In genomic region chr16:31274084-31274483, GRCm38 (mm10) we compare ENCODE assay signal across 7 mouse cellular contexts. TPM values are rescaled to one million over a fixed set of nuclear protein-coding genes. Genes with fewer than 3 reads are reported as not detected.
DNase-seq lines count a peak whose midpoint lies in the region; ATAC-seq and TF ChIP-seq lines count a peak whose summit lies in the region.

No protein-coding gene starts in this region.

- H3K9ac ChIP-seq in embryonic facial prominence, embryonic 14.5 days (ENCODE audit: low read depth, low read length) = peak overlapping the region; percentile 96
- peak overlapping the region; percentile 98 for H3K9ac ChIP-seq in limb, embryonic 13.5 days
- H3K9ac ChIP-seq in stomach, postnatal 0 days (ENCODE audit: low read length) = peak overlapping the region; percentile 96

- H3K9me3 ChIP-seq in megakaryocyte, embryonic 14.5 days = no peaks in the 10 kb centered on the region
- H3K9me3 ChIP-seq in embryonic facial prominence, embryonic 14.5 days (ENCODE audit: control insufficient read depth, low read length) = no peaks in the 10 kb centered on the region
- H3K9me3 ChIP-seq in limb, embryonic 13.5 days = no peaks in the 10 kb centered on the region
- no peaks in the 10 kb centered on the region for H3K9me3 ChIP-seq in stomach, postnatal 0 days (ENCODE audit: control insufficient read depth, low read length)

- peak; percentile 22 for DNase-seq in embryonic facial prominence, embryonic 14.5 days (ENCODE audit: low spot score)
- no peak for DNase-seq in stomach, postnatal 0 days (ENCODE audit: low spot score)
- no peak for DNase-seq in right cerebral cortex, postnatal 10 days (ENCODE audit: low spot score in 2 of 2)
- no peak for DNase-seq in lung, postnatal 14 days

- peak overlapping the region; percentile 92 for H3K4me3 ChIP-seq in megakaryocyte, embryonic 14.5 days (replicated peaks)
- H3K4me3 ChIP-seq in embryonic facial prominence, embryonic 14.5 days (ENCODE audit: low read depth, low read length) = peak overlapping the region; percentile 89
- H3K4me3 ChIP-seq in limb, embryonic 13.5 days = peak overlapping the region; percentile 92
- peak overlapping the region; percentile 87 for H3K4me3 ChIP-seq in stomach, postnatal 0 days (ENCODE audit: low read depth, low read length)

- peak overlapping the region; percentile 86; the same call in 1 of the 2 replicates for H3K27ac ChIP-seq in embryonic facial prominence, embryonic 14.5 days (replicated peaks; ENCODE audit: low read depth, low read length)
- no peak overlapping the region for H3K27ac ChIP-seq in limb, embryonic 13.5 days
- H3K27ac ChIP-seq in stomach, postnatal 0 days (replicated peaks) = no peak overlapping the region; the same call in 1 of the 2 replicates

- H3K36me3 ChIP-seq in megakaryocyte, embryonic 14.5 days (replicated peaks; ENCODE audit: low read length) = peaks cover 21% of the 10 kb centered on the region
- peaks cover 6% of the 10 kb centered on the region; the same call in 1 of the 2 replicates for H3K36me3 ChIP-seq in embryonic facial prominence, embryonic 14.5 days (ENCODE audit: control insufficient read depth, insufficient read depth, low read length)
- H3K36me3 ChIP-seq in limb, embryonic 13.5 days = peaks cover 7% of the 10 kb centered on the region
- H3K36me3 ChIP-seq in stomach, postnatal 0 days (ENCODE audit: control insufficient read depth, insufficient read depth, low read length) = no peaks in the 10 kb centered on the region

- TF ChIP-seq CTCF in stomach, postnatal 0 days (IDR thresholded peaks at IDR 0.05; ENCODE audit: low read depth) = no peak

- H3K4me1 ChIP-seq in megakaryocyte, embryonic 14.5 days = peaks cover 49% of the 10 kb centered on the region
- H3K4me1 ChIP-seq in embryonic facial prominence, embryonic 14.5 days (ENCODE audit: control insufficient read depth, insufficient read depth, low read length) = peaks cover 23% of the 10 kb centered on the region
- peaks cover 32% of the 10 kb centered on the region for H3K4me1 ChIP-seq in limb, embryonic 13.5 days
- no peaks in the 10 kb centered on the region for H3K4me1 ChIP-seq in stomach, postnatal 0 days (replicated peaks; ENCODE audit: control insufficient read depth, insufficient read depth)

- H3K4me2 ChIP-seq in embryonic facial prominence, embryonic 14.5 days (ENCODE audit: low read depth, low read length) = peak overlapping the region; percentile 70
- H3K4me2 ChIP-seq in limb, embryonic 13.5 days (replicated peaks) = peak overlapping the region; percentile 76
- H3K4me2 ChIP-seq in stomach, postnatal 0 days (replicated peaks; ENCODE audit: low read depth) = peak overlapping the region; percentile 58

- no peak for TF ChIP-seq EP300 in stomach, postnatal 0 days (optimal IDR thresholded peaks at IDR 0.05)

- peaks cover 12% of the 10 kb centered on the region for H3K27me3 ChIP-seq in megakaryocyte, embryonic 14.5 days (replicated peaks)
- no peaks in the 10 kb centered on the region for H3K27me3 ChIP-seq in embryonic facial prominence, embryonic 14.5 days (replicated peaks; ENCODE audit: control insufficient read depth, insufficient read depth, low read length)
- H3K27me3 ChIP-seq in limb, embryonic 13.5 days = no peaks in the 10 kb centered on the region
- no peaks in the 10 kb centered on the region for H3K27me3 ChIP-seq in stomach, postnatal 0 days (ENCODE audit: control insufficient read depth, insufficient read depth, low read length)

- 2% methylated on average over 6 of the region's 6 CpGs for WGBS in embryonic facial prominence, embryonic 14.5 days
- 3% methylated on average over 6 of the region's 6 CpGs for WGBS in limb, embryonic 13.5 days
- under 1% methylated on average over 6 of the region's 6 CpGs for WGBS in stomach, postnatal 0 days

- ATAC-seq in megakaryocyte, adult 5-6 weeks (ENCODE audit: poor library complexity, severe bottlenecking) = no peak
- no peak for ATAC-seq in embryonic facial prominence, embryonic 14.5 days (ENCODE audit: low read depth)
- no peak for ATAC-seq in limb, embryonic 13.5 days (ENCODE audit: low FRiP score, low read depth)
- ATAC-seq in stomach, postnatal 0 days (ENCODE audit: low FRiP score, low TSS enrichment) = no peak

RNA-seq across cellular contexts. Expression of gene Ppp1r2, which starts 1.0 kb away (rescaled TPM):
- polyA plus RNA-seq in megakaryocyte, embryonic 14.5 days (2012; ENCODE audit: insufficient read depth, low replicate concordance) = 50.5 and 165 TPM in 2 replicates
- total RNA-seq in megakaryocyte, adult 5-6 weeks (2015) = 85.4 and 90.2 TPM in 2 replicates
- 58.6 and 59.5 TPM in 2 replicates for total RNA-seq in megakaryocyte, adult 5-6 weeks (2017)
- polyA plus RNA-seq in embryonic facial prominence, embryonic 14.5 days (2014; fragmentation: Nextera tagmentation; extraction: Ambion mirVana) = 106 TPM in 2 replicates
- 67.3 and 73.6 TPM in 2 replicates for polyA plus RNA-seq in limb, embryonic 13.5 days (2015; fragmentation: Nextera tagmentation; extraction: Ambion mirVana)
- polyA plus RNA-seq in stomach, postnatal 0 days (2015; fragmentation: Nextera tagmentation; extraction: Ambion mirVana) = 92.8 and 99.7 TPM in 2 replicates

RNA-seq across cellular contexts. Expression of gene Apod, which starts 40.5 kb away (rescaled TPM):
- polyA plus RNA-seq in megakaryocyte, embryonic 14.5 days (2012; ENCODE audit: insufficient read depth, low replicate concordance) = not detected in 2 replicates
- 0.33 and 1.3 TPM in 2 replicates for total RNA-seq in megakaryocyte, adult 5-6 weeks (2015)
- total RNA-seq in megakaryocyte, adult 5-6 weeks (2017) = 0.33 and 0.53 TPM in 2 replicates
- polyA plus RNA-seq in embryonic facial prominence, embryonic 14.5 days (2014; fragmentation: Nextera tagmentation; extraction: Ambion mirVana) = 63.0 and 64.0 TPM in 2 replicates
- polyA plus RNA-seq in limb, embryonic 13.5 days (2015; fragmentation: Nextera tagmentation; extraction: Ambion mirVana) = 34.7 and 36.0 TPM in 2 replicates
- polyA plus RNA-seq in stomach, postnatal 0 days (2015; fragmentation: Nextera tagmentation; extraction: Ambion mirVana) = 1.0 TPM in 2 replicates

Comparison
In these comparisons a context has a peak if more than half of its experiments do, and no peak if none do; other contexts are left out.
1. RNA of gene Apod, which starts 40.5 kb away (polyA plus RNA-seq): 63.0 to 64.0 TPM in embryonic facial prominence, embryonic 14.5 days and 34.7 to 36.0 TPM in limb, embryonic 13.5 days; 1.0 TPM in stomach, postnatal 0 days and not detected in megakaryocyte, embryonic 14.5 days; every median in the first group is over 10 times any median in the second.
2. Peak in every context shown above with its lines, with median percentiles within 50 percentile points of each other: H3K4me3 ChIP-seq, H3K4me2 ChIP-seq and H3K9ac ChIP-seq.